Mouse (Mus musculus) forebrain, embryonic 14.5 days (tissue): Measurements from ENCODE around the gene Osgep. TPM values are rescaled to one million over a fixed set of nuclear protein-coding genes. Genes with fewer than 3 reads are reported as not detected.
"Not testable (repeated sequence)": the region's sequence is repeated elsewhere in the genome, so short reads cannot be mapped to it uniquely, and the experiment has no call there.

ENCODE experiments used
- ATAC-seq: fragments of 200-750 bp; cut with Nextera tagmentation; 2 replicates; pipeline ENCODE4 v1.8.0; 2017; ENCODE audit warnings: mild to moderate bottlenecking, moderate library complexity
- DNase-seq: peaks from one replicate; pipeline ENCODE4 v3.0.0-alpha.2; 2015; ENCODE audit warnings: low spot score
- H3K27ac ChIP-seq: fragments of 300-500 bp; sonication (generic); 2 replicates; pipeline ENCODE4 v1.5.1; 2014; ENCODE audit warnings: low read depth, mild to moderate bottlenecking, control low read depth, low read length, moderate library complexity
- H3K27me3 ChIP-seq: fragments of 300-500 bp; sonication (generic); replicated peaks from 2 replicates; pipeline ENCODE4 v1.6.1; 2014; ENCODE audit warnings: low read length, control low read depth, mixed read lengths; ENCODE audit not compliant: control insufficient read depth, insufficient read depth
- H3K36me3 ChIP-seq: fragments of 300-500 bp; sonication (generic); 2 replicates; pipeline ENCODE4 v1.6.1; 2014; ENCODE audit warnings: low read length, control low read depth; ENCODE audit not compliant: control insufficient read depth, insufficient read depth
- H3K4me1 ChIP-seq: fragments of 300-500 bp; sonication (generic); 2 replicates; pipeline ENCODE4 v1.6.1; 2014; ENCODE audit warnings: antibody characterized with exemption, low read length, control low read depth; ENCODE audit not compliant: control insufficient read depth, insufficient read depth
- H3K4me2 ChIP-seq: fragments of 300-500 bp; sonication (generic); 2 replicates; pipeline ENCODE4 v1.6.1; 2014; ENCODE audit warnings: mild to moderate bottlenecking, control low read depth, low read length
- H3K4me3 ChIP-seq: fragments of 300-500 bp; sonication (generic); 2 replicates; pipeline ENCODE4 v1.5.1; 2014; ENCODE audit warnings: low read depth, low read length, control low read depth
- H3K9ac ChIP-seq: fragments of 300-500 bp; sonication (generic); 2 replicates; pipeline ENCODE4 v1.6.1; 2014; ENCODE audit warnings: mild to moderate bottlenecking, low read length, control low read depth, moderate library complexity
- H3K9me3 ChIP-seq: fragments of 300-500 bp; sonication (generic); replicated peaks from 2 replicates; pipeline ENCODE4 v1.6.1; 2016; ENCODE audit warnings: low read length, control low read depth, mixed read lengths; ENCODE audit not compliant: control insufficient read depth
- WGBS: fragments of 180-500 bp; shearing (Covaris S2); extraction: QIAGEN DNeasy Blood & Tissue Kit; methylation state at CpG from one replicate; pipeline ENCODE4 v1.1.7; 2014; 5-methylcytosine and 5-hydroxymethylcytosine counted together
- polyA plus RNA-seq: library from polyadenylated mRNA; unstranded; fragments of >200 nt; fragmentation: Nextera tagmentation; extraction: Ambion mirVana; gene quantifications from 2 replicates; pipeline ENCODE4 v1.2.1, GENCODE M21; 2014

Gene Osgep
- 160 and 180 TPM in 2 replicates for polyA plus RNA-seq

- ATAC-seq = peak; percentile 96
- WGBS = under 1% methylated on average over 57 of the region's 57 CpGs
Observed at GRCm38 (mm10) chr14:50924281-50925064, at the start of gene Osgep, which contains the start of gene Apex1. TSS of gene Osgep (minus strand) at chr14:50924893. TSS of gene Apex1 (plus strand) at chr14:50924968.

GRCm38 (mm10) chr14:50973700-50974099 is 49.0 kb upstream of the Osgep start:
- WGBS = 14% methylated on average over 4 of the region's 4 CpGs
- ATAC-seq = no peak
- Histone ChIP-seq H3K27ac (no peak overlapping the region), H3K9ac (no peak overlapping the region), H3K36me3 (no peaks in the 10 kb centered on the region), H3K4me3 (no peak overlapping the region), H3K9me3 (no peaks in the 10 kb centered on the region), H3K4me2 (no peak overlapping the region), H3K4me1 (no peaks in the 10 kb centered on the region; the same call in 1 of the 2 replicates), H3K27me3 (no peaks in the 10 kb centered on the region)
- DNase-seq = no peak

More at GRCm38 (mm10) chr14:50924281-50925064, at the start of gene Osgep, which contains the start of gene Apex1:
- Histone ChIP-seq H3K9me3 (no peaks in the 10 kb centered on the region), H3K4me2 (peak within 1 kb of the TSS; percentile 65), H3K36me3 (peaks cover 45% of the 10 kb centered on the region), H3K9ac (peak within 1 kb of the TSS; percentile 90), H3K27me3 (no peaks in the 10 kb centered on the region), H3K27ac (peak within 1 kb of the TSS; percentile 90), H3K4me1 (peaks cover 14% of the 10 kb centered on the region), H3K4me3 (peak within 1 kb of the TSS; percentile 85)
- peak; percentile 99 for DNase-seq

- ATAC-seq, H3K4me3 ChIP-seq, H3K27ac ChIP-seq, H3K36me3 ChIP-seq, H3K4me1 ChIP-seq, DNase-seq, H3K27me3 ChIP-seq, H3K9me3 ChIP-seq, H3K9ac ChIP-seq, H3K4me2 ChIP-seq: not testable (repeated sequence)
- WGBS = 89% methylated on average over 5 of the region's 5 CpGs
Observed at GRCm38 (mm10) chr14:50973054-50973453, 48.4 kb upstream of the Osgep start.

- Histone ChIP-seq H3K4me1 (no peaks in the 10 kb centered on the region; the same call in 1 of the 2 replicates), H3K27me3 (no peaks in the 10 kb centered on the region), H3K9ac (no peak overlapping the region), H3K4me2 (no peak overlapping the region), H3K9me3 (no peaks in the 10 kb centered on the region), H3K4me3 (no peak overlapping the region), H3K36me3 (no peaks in the 10 kb centered on the region), H3K27ac (no peak overlapping the region)
- ATAC-seq (no peak), DNase-seq (no peak)
- WGBS = 95% methylated on average over 1 of the region's 1 CpGs
Observed at GRCm38 (mm10) chr14:50970822-50971221, 46.1 kb upstream of the Osgep start.

GRCm38 (mm10) chr14:50969558-50970544 is 45.2 kb upstream of the Osgep start:
- DNase-seq (peak; percentile 66), ATAC-seq (peak; percentile 57; the same call in 1 of the 2 replicates)
- Histone ChIP-seq H3K4me2 (no peak overlapping the region), H3K4me1 (no peaks in the 10 kb centered on the region; the same call in 1 of the 2 replicates), H3K9ac (no peak overlapping the region), H3K4me3 (no peak overlapping the region), H3K36me3 (no peaks in the 10 kb centered on the region), H3K27ac (no peak overlapping the region), H3K27me3 (no peaks in the 10 kb centered on the region), H3K9me3 (no peaks in the 10 kb centered on the region)
- 5% methylated on average over 12 of the region's 12 CpGs for WGBS

- H3K4me2 ChIP-seq = no peak overlapping the region
- ATAC-seq = no peak
Observed at GRCm38 (mm10) chr14:50969041-50969440, 44.3 kb upstream of the Osgep start.

GRCm38 (mm10) chr14:50968216-50968980 is 43.7 kb upstream of the Osgep start:
- H3K4me3 ChIP-seq = no peak overlapping the region
- no peak overlapping the region for H3K9ac ChIP-seq
- H3K4me1 ChIP-seq = no peaks in the 10 kb centered on the region; the same call in 1 of the 2 replicates
- WGBS = 79% methylated on average over 5 of the region's 5 CpGs
- ATAC-seq (no peak), DNase-seq (no peak)
- no peaks in the 10 kb centered on the region for H3K36me3 ChIP-seq
- H3K4me2 ChIP-seq = no peak overlapping the region
- no peaks in the 10 kb centered on the region for H3K9me3 ChIP-seq
- no peak overlapping the region for H3K27ac ChIP-seq
- H3K27me3 ChIP-seq = no peaks in the 10 kb centered on the region

More at GRCm38 (mm10) chr14:50969041-50969440, 44.3 kb upstream of the Osgep start:
- H3K9ac ChIP-seq = no peak overlapping the region
- H3K9me3 ChIP-seq = no peaks in the 10 kb centered on the region
- H3K27me3 ChIP-seq = no peaks in the 10 kb centered on the region
- 8% methylated on average over 1 of the region's 1 CpGs for WGBS
- no peak for DNase-seq
- H3K36me3 ChIP-seq = no peaks in the 10 kb centered on the region
- H3K4me3 ChIP-seq = no peak overlapping the region
- no peaks in the 10 kb centered on the region; the same call in 1 of the 2 replicates for H3K4me1 ChIP-seq
- H3K27ac ChIP-seq = no peak overlapping the region
